Mouse (Mus musculus): ENCODE data around the gene Tbcel. TPM values are rescaled to one million over a fixed set of nuclear protein-coding genes. Genes with fewer than 3 reads are reported as not detected.

Tbcel gene
- total RNA-seq (2017): 18.0 and 22.9 TPM in 2 replicates

DNA sequence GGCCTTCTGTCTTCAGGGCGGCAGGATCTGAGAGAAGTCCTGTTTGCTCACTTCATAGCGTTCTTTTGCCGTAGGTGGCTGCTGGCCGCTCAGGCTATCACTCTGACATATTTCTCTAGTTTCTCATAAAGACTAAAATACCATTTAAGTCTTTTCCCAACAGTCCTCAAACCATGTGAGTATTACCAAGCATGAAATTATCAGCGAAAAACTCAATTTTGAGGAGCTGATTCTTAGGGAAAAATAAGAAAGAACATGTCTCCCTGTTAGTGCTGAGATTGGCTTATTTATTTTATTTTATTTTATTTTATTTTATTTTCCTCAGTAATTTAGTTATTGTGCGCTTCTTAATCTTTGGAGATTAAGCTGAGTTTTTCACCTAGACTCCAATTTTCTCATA, at the start of gene Tbcel:
Gene Tbcel, minus strand, starts transcription at position 101 of the 400 bp plus-strand sequence.
- ATAC-seq (replicated peaks; ENCODE audit: low read depth, poor library complexity, severe bottlenecking): no peak

GRCm38 (mm10) chr9:42555186-42555585, 47.6 kb upstream of the Tbcel start:
- ATAC-seq (replicated peaks; ENCODE audit: low read depth, poor library complexity, severe bottlenecking): peak; percentile 78

GRCm38 (mm10) chr9:42550116-42550515, 42.5 kb upstream of the Tbcel start:
- peak; percentile 77 for ATAC-seq (replicated peaks; ENCODE audit: low read depth, poor library complexity, severe bottlenecking)

DNA sequence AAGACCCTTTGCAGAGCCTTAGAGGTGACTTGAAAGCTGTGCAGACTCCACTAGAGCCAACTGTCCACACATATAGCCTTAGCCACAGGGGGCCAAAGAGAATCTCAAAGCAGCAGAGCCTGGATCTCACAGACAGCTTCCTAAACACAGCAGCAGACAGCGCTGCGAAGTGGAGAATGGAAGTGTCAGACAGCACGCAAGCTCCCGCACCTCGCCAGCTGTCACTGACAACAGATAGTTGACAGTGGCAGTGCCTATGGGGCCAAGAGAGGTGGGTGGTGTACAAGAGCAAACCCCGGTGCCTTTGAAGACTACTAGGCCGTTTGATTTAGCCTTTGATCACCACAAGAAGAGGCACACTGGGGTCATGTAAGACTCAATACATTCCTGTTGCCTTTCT, 41.4 kb upstream of the Tbcel start:
- no peak for ATAC-seq (replicated peaks; ENCODE audit: low read depth, poor library complexity, severe bottlenecking)

DNA sequence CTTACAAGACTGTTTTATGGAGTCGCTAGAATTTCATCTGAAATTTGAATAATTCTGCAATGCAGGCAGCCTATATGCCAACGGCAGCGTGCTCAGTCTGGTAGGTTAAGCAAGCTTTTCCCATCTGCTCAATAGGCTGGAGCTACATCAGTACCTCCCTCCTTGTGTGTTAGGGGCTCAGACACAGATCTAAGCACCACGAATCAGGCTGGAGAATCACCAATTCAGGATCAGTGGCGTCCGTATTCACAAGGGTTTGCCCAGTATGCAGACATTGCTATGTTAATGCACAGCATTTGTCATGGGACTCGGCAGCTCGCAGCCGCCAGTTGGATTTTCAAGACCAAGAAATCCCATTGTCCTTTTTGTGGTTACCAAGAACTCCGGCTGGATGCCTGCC, 36.9 kb upstream of the Tbcel start:
- ATAC-seq (replicated peaks; ENCODE audit: low read depth, poor library complexity, severe bottlenecking): no peak

- no peak for ATAC-seq (replicated peaks; ENCODE audit: low read depth, poor library complexity, severe bottlenecking)
Observed at GRCm38 (mm10) chr9:42533491-42533890, 25.9 kb upstream of the Tbcel start.

GRCm38 (mm10) chr9:42533041-42533440, 25.4 kb upstream of the Tbcel start:
- ATAC-seq (replicated peaks; ENCODE audit: low read depth, poor library complexity, severe bottlenecking): no peak

DNA sequence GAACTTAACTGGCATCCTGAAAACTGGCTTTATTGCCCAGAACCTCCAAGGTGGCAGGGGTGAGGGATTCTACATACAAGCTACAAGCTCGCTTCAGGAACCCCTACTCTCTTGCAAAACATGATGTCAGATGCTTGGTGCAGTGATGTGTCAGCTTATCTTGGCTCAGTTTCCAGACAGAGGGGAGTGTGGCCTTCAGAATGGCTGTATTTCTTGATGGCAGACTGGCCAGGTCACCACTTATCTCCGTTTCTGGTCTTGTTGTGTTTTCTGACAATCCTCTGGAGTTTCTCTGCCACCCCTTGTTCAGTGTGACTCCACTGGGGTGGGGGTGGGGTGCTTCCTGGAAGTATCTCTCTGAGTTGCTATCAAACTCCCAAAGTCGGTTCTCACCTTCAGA, 24.3 kb upstream of the Tbcel start:
- ATAC-seq (replicated peaks; ENCODE audit: low read depth, poor library complexity, severe bottlenecking): no peak

GRCm38 (mm10) chr9:42530221-42531152, 22.9 kb upstream of the Tbcel start:
- no peak for ATAC-seq (replicated peaks; ENCODE audit: low read depth, poor library complexity, severe bottlenecking)

- ATAC-seq (replicated peaks; ENCODE audit: low read depth, poor library complexity, severe bottlenecking): peak; percentile 56
Observed at GRCm38 (mm10) chr9:42520587-42521084, 13.0 kb upstream of the Tbcel start.

DNA sequence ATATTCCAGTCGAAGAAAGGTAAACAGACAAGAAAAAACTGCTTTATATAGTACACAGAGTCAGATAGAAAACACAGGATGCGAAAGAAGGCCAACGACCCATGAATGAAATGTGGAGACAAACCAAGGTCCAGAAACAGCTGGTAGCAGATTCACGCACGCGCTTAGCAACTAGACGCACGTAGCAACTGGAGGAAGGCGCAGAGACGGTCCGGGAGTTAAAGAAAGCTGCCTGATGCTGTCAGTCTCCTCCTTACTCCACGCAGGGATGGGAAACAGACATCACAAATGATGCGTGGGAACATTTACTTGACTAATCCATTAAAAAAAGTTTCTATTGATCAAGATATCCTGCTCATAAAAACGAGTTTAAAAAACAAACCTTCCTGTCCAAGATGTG, 10.6 kb upstream of the Tbcel start:
- no peak for ATAC-seq (replicated peaks; ENCODE audit: low read depth, poor library complexity, severe bottlenecking)

DNA sequence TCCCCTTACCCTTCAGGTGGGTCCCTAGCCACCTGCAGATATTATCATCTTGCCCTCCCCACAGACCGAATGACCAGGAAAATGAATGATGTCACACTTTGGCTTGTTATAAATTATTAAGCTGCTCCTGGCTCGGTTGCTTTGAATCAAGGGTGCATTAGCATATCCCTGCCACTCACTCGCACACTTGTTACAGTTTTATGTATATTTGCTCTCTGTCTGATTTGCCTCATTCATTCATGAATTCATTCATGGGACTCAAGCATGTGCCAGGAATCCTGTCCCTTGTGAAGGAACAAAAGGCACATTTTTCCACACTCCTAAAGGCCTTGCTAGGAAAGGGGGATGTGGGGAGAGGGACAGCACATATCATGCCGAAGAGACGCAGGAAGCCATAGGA, 5.5 kb upstream of the Tbcel start:
- ATAC-seq (replicated peaks; ENCODE audit: low read depth, poor library complexity, severe bottlenecking): no peak

DNA sequence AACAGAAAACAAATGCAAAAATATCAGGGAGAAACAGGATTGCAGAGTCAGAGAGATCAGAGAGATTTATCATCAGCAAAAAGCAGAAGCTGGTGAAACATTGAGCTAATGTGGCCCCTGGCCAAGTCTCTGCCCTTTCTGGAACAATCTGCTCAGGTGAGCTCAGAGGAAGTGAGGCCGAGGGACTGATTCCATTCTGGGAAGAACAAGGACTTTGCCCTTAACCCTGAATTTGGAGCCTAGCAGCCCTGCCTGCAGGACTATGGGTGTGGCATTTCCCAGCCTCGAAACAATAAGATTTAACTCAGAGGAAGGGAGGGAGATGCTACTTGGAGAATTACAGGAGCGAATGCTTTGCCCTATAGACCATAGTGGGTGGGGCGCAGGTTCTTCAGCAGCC, 4.7 kb upstream of the Tbcel start:
- no peak for ATAC-seq (replicated peaks; ENCODE audit: low read depth, poor library complexity, severe bottlenecking)

DNA sequence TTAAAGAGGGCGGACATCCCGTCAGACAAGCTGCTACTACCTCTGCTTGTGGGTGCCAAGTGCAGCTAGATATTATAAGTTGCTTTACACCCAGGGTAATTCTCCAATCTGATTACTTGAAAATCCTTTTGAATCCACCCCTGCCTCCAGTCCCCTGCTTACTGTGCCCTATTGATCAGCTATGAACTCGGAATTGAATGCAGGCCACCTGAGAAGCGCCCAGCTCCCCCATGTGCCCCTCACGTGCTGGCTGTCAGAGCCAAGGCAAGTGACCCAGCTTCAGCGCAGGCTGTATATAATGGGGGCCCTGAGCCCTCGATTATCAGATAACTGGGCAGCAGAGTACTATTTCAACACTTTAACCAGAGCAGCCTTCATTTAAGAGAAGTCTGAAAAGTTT, 626 bp upstream of the Tbcel start:
- no peak for ATAC-seq (replicated peaks; ENCODE audit: low read depth, poor library complexity, severe bottlenecking)

DNA sequence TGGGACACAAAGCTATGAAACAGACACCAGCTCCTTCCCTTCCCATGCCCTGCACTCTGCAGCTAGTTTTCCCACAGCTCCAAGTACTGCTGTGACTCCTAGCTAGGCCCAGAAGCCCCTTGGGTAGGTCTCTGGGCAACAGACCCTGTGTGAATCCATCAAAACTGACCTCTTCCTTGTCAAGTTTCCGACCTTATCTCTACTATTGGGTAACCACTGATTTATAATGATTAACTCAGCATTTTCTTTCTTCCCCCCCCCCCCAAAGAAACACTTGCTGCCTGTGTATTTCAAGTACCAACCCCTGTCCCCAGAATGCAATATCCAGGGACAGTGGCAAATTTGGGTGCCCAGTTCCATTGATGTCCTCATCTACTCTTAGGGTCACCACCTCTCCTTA, 587 bp downstream of the Tbcel start:
- no peak for ATAC-seq (replicated peaks; ENCODE audit: low read depth, poor library complexity, severe bottlenecking)

DNA sequence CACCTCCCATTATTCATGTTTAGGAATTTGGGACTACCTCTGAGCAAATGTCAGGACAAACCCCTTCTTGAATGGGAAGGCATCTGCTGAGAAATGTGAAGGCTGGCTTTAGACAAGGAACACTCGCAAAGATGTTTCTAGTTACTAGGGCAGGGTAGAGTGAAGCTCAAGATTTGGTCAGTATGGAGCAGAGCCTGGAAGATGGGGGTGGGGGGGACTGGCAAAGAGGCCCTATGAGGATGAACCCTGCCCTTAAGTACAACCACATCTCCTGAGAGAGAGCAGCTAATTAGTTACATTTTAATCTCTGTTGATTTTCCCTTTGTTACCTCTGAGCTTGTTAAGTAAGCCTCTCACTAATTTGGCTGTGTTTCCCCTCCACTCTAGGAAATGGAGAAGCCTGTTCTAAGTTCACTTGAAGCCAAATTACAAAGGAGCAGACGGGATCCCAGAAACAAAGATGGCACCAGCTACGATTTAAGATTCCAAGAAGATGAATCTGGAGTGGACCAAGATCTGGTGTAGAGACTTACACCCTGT, 2.6 kb downstream of the Tbcel start:
- no peak for ATAC-seq (replicated peaks; ENCODE audit: low read depth, poor library complexity, severe bottlenecking)

GRCm38 (mm10) chr9:42504559-42504958, 3.0 kb downstream of the Tbcel start:
- ATAC-seq (replicated peaks; ENCODE audit: low read depth, poor library complexity, severe bottlenecking): no peak

- no peak for ATAC-seq (replicated peaks; ENCODE audit: low read depth, poor library complexity, severe bottlenecking)
Observed at GRCm38 (mm10) chr9:42503709-42504108, 3.9 kb downstream of the Tbcel start.

- ATAC-seq (replicated peaks; ENCODE audit: low read depth, poor library complexity, severe bottlenecking): no peak
Observed at GRCm38 (mm10) chr9:42496296-42496695, 11.3 kb downstream of the Tbcel start.

DNA sequence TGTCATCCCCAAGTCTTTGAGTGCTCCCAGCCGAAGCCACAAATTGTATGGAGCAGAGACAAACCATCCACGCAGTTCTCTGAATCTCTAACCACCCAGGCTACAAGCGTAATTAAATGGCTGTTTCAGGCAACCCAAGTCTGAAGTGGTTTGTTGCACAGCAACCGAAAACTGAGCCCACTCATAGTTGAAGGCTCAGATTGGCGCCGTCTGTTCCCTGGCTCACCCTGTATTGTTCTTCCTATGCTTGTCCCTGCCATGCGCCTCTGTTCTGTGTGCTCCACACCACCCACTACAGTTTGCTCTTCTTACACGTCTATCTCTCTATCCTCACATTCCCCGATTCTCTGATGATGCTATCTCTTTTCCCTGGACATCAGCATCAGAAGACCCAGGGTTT, 15.8 kb downstream of the Tbcel start:
- ATAC-seq (replicated peaks; ENCODE audit: low read depth, poor library complexity, severe bottlenecking): no peak

DNA sequence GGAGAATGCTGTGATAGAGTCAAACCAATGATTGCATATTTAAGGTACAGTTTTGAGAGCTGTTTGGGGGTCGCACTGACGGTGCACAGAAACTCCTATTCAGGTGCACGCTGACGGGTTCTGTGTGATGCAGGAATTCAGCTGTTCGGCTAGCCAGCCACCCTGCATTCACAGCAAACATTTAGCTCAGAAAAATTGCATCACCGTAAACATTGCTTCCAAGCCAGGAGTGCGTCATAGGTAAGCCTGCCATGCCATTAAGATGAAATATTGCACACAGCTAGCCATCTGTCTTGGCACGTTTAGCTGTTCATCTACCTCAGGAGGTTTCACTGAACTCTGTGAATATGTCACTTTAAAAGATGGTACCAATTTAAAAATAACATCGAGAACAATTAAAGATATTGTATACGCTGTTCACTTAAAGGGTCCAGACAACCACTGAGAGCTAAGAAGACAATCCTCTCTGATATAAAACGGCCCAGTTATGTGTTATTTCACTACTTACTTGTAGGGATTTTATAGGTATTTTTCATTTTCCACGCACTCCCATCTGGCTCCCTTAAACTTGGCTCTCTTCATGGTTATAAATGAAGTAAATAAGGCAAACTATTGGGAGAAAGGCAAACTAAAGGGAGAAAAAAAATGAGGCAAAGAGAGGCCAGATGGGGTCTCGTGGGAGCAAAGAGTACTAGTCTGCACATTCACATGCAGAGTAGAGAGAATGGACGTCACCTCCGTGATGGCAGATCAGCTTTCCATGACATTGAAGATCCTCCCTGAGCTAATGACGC, 16.8 kb downstream of the Tbcel start:
- ATAC-seq (replicated peaks; ENCODE audit: low read depth, poor library complexity, severe bottlenecking): no peak
